Mouse (Mus musculus): ENCODE results near the gene Fut11.

The Fut11 gene

DNA sequence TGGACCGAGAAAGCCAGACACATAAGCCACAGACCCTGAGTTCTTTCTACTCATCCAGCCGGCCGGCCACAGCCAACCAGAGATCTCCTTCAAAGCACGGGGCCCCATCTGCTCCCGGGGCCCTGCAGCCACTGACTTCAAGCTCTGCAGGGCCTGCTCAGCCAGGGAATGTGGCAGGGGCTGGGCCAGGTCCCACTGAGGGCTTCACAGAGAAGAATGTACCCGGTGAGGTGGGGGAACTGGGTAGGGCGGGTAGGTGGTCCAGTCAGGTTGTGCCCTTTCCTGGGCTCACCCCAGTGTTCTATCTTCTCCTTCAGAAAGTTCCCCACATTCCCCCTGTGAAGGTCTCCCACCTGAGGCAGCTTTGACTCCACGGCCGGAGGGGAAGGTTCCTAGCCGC, 23.7 kb downstream of the Fut11 start:
- no peak for DNase-seq (ENCODE audit: extremely low spot score, low spot score)

DNA sequence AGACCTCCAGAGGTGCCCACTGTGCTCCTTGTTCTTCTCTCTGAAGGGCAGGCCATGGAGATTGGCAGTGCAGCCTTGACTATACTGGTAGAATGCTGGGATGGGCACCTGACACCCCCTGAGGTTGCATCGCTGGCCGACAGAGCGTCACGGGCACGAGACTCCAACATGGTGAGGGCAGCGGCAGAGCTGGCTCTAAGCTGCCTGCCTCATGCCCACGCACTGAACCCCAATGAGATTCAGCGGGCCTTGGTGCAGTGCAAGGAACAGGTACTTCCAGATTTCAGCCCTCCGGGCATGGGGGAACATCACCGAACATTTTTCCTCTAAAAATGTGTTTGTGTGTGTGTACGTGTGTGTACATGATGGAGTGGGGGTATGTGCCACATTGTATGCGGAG, 25.0 kb downstream of the Fut11 start:
- DNase-seq (ENCODE audit: extremely low spot score, low spot score) = no peak

DNA sequence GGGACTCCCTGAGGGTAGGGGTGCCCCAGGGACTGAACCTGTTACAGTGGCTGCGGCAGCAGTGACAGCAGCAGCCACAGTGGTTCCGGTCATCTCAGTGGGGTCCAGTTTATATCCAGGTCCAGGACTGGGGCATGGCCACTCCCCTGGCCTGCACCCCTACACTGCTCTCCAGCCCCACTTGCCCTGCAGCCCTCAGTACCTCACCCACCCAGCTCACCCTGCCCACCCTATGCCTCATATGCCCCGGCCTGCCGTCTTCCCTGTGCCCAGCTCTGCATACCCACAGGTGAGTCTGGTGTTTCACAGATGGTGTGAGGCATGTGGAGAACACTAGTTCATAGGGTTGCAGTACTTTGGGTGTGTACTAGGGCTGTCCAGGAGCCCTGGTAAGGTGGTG, 26.6 kb downstream of the Fut11 start:
- no peak for DNase-seq (ENCODE audit: extremely low spot score, low spot score)

DNA sequence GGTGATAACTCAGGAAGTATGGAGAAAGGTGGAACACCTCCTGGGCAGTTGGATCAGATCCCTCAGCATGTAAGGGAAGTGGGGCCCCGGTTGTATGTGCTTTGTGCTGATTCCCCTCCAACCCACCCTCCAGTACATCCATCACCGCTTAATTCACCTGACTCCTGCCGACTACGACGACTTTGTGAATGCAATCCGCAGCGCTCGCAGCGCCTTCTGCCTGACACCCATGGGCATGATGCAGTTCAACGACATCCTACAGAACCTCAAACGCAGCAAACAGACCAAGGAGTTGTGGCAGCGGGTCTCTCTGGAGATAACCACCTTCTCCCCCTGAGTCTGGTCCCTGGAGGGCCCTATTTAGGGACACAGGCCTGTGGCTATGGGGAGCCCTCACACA, 28.2 kb downstream of the Fut11 start:
- DNase-seq (ENCODE audit: extremely low spot score, low spot score) = no peak

DNA sequence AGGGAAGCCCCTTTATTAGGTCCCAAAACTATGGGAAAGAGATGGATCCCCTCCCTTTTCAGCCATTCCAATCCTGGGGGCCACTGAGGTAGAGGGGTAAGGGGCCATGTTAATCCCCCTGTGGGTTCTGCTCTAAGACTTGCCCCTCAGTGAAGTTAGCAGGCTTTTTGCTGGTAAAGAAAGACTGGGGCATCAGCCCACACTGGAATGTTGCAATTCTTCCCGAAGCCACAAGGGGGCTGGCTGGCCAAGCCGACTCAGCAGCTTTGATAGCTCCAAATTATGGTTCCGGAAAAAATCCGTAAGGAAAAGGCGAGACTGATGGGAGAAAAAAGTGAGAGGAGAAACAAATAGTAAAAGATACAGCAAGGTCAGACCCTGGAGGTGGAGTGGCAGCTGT, 29.3 kb downstream of the Fut11 start:
- peak; percentile 62 for DNase-seq (ENCODE audit: extremely low spot score, low spot score)

DNA sequence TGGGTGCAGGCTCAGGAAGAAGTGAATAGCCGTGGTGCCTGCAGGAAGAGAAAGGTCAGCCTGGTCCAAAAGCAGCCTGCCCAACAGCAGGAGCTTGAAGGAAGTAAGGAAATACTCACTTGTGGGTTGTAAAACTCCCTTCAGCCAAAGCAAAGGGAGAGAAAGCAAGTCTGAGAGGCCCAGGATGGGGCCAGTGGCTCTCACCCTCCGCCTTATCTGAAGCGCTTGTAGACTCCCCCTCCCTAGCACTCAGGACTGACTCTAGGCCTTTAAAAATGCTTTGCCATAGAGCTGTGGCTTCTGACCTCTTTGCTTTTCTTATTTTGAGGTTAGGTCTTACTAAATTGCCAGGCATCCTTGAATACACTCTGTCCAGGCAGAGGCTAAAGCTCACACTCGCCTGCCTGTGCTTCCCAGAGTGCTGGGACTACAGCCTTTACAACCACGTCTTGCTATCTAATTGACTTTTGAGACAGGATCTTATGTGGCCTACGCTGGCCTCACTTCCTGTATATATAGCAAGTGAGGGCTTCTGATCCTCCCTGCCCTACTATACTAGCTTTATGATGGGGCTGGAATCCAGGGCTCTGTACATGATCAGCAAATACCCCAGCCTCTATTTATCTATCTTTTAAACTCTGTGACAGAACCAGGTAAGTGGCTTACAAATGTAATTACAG, 31.0 kb downstream of the Fut11 start:
- no peak for DNase-seq (ENCODE audit: extremely low spot score, low spot score)

DNA sequence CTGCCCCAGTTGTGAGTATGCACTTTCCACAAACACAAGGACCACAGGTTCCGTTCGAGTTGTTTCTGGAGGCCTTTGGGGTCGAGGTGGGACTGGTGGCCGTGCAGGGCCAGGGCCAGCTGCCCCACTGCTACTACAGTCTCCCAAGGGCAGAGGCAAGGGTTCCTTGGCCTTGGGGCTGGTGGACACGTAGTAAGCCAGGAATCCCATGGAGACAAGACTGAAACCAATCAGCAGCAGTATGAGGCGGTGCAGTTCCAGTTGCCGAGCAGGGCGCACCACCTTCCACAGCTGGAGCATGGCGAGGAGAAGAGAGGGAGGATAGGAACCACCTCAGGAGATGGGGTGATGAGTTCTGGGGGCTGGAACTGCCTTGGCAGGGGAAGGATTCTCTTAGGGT, 35.1 kb downstream of the Fut11 start:
- DNase-seq (ENCODE audit: extremely low spot score, low spot score) = no peak

DNA sequence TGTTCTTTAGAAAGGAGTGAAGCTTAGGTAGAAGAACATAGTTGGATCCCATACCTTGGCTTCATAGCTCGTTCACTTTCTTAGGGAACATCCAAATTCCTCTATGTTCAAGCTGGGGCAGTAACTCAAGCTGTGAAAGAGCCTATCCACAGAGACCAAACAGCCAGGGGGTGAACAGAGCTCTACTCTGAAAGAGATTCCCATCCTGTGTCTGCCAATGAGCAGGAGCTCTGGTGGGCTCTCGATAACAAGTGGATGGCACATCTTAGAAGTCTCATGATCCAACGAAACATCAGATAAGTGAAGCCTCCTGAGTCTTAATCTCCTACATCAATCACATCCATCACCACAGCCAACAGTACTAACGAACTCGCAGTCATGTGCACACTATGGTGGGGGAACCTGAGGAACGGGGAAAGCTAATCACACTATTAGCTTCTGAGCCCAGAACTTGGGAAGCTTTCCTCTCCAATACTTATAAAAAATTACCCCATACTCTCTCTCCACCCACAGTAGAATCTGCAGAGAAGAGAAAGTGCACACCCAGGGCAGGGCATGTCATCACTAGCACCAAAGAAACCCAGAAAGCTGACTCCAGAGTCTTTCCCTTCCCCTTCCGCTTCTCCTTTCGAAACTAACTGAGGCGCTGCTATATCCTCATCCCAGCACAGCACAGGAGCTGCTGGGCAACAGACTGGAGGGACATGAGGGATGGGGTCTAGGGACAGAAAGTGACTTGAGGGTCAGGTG, 36.3 kb downstream of the Fut11 start:
- DNase-seq (ENCODE audit: extremely low spot score, low spot score) = no peak

DNA sequence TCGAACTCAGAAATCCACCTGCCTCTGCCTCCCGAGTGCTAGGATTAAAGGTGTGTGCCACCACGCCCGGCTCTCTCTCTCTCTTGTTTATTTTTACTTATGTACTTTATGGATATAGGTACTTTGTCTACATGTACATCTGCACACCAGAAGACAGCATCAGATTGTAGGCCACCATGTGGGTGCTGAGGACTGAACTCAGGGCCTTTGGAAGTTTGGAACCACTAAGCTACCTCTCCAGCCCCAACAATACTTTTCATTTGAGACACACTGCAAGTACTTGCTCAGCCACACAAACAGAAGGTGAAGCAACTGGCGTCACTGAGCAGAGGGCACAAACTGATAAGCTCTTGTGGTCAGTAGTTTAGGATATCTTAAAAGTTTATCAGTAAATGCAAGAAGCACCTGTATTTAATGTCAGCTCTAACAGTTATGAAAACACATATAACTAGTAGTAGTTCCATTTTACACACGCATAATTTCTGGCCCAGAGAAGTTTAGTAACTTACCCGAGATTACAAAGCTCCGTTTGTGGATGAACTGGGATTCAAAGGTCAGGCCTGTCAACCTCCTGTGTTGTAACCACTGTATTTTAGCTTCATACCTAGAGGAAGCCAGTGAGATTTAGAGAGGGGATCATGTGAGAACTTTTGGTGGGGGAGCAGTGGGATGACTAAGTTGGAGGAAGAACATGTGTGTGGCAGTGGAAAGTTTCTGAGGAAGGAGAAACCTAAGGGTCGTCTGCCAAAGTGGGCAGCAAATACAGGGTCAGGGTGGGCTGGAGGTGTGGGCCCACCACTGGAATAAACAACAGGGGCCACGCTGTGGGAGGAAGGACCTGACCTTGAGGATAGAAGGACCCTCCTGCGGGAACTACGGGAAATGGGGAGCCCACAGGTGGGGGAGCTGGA, 38.5 kb downstream of the Fut11 start:
- DNase-seq (ENCODE audit: extremely low spot score, low spot score) = no peak

DNA sequence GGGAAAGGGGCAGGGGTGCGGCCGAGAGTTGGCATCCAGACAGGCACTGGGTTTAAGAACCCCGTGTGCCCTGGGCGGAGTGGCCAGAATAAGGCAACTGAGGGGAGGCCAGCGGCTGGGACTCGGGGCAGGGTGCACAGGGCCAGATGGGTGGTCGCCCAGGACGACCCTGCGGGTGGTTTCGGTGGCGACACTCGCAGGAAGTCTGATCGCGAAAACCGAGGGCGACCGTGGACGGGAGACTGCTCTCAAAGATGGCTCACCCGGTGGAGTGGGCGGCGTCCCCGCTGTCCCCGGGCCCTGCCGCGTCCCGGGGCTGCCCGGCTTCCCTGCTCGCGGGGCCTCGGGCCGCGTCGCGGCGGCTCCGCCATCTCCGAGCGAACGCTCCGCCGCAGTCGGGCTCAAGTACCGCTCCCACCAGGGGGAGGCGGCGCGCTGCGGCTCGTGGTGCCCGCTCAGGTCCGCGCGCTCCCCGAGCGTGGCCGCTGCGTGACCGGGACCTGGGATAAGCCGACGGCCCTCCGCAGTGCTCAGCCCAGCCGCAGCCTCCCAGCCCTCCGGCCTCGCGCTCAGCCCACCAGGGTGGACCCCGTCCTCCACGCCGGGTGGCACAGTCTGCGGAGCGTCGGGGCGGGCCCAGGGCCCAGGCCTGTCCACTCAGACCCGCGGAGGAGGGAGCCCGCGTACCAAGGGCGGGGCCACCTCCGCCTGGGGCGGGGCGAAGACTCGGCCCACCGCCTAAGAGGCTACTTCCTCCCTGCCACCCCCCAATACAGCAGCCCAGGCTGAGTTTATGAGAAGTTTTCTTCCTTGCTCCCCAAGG, 39.4 kb downstream of the Fut11 start, which contains the start of gene Ndst2:
Gene Ndst2, minus strand, starts transcription at position 611 of the 823 bp plus-strand sequence.
- DNase-seq (ENCODE audit: extremely low spot score, low spot score) = peak; percentile 92

DNA sequence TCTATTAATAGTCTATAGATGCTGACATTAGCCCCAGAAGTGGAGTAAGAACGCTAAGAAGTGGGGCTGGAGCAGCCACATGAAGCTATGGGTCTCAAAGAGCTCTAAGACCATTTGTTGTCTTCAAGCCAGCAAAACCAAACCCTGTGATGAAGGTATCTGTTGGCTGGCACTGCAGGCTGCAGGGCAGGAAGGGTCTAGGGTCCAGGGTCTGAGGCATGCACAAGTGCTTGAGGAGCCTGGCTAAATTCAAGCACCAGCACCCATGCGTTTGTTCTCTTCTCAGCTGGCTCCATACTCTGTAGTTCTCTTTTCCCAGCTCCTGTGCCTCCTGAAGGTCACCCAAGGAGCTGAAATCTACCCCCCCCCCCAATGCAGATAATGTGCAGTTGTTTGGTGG, 40.3 kb downstream of the Fut11 start:
- DNase-seq (ENCODE audit: extremely low spot score, low spot score) = no peak

DNA sequence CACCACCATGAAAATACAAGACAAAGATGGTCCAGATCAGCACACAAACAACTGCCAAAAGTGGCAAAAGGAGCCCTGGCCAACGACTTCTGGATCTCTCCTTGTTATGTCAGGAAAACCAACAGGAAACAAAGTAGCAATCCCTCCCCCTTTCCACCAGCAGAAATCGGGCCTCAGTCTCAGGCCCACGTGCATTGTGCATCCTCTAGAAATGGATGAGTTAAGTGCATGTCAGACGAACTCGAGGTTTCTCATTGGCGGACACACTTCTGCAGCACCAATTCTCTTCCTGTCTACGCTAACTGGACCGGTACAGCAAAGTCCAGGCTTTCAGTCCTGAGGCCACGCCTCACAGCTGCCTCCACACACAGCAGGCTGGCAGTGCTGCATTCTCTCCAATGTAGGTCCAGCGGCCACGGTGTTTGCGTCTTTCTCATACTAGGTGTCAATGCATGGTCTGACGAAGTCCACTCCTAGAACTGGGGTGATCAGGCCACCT, 41.2 kb downstream of the Fut11 start:
- no peak for DNase-seq (ENCODE audit: extremely low spot score, low spot score)

DNA sequence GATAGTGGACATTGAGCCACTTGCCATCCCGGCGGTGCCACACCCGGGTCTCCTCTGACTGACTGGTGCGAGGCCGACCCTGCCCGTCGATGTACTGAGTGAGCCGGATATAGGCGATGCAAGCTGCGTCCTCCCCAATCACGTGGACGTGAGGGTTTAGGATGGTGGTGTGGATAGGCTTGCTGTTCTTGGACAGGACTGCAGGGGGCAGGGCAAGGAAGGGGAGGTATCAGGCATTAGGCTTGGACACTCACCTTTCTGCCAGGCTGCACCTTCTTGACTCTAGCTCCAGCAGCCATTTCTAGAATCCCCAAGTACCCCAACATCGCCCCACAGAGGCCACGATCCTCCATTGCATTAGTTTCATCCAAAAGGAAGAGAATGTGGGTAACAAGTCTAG, 42.5 kb downstream of the Fut11 start:
- peak; percentile 34 for DNase-seq (ENCODE audit: extremely low spot score, low spot score)

DNA sequence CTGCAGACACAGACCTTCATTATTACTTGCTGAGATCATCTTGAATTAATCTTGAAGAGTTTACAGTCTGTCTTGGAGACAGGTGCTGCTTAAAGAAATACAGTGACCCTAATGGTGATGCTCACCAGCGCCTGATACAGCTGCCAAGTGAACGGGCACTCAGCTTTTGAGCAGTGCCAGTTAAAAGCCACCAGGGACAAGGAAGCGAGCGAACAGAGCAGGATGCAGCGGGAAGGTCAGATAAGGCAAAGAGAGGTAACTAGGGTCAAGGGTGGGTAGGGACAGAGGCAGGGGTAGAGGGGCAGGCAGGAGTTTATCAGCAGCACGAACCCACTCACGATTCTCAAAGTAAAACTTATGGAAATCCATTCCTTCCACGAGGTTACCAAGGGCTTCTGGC, 43.7 kb downstream of the Fut11 start:
- no peak for DNase-seq (ENCODE audit: extremely low spot score, low spot score)

DNA sequence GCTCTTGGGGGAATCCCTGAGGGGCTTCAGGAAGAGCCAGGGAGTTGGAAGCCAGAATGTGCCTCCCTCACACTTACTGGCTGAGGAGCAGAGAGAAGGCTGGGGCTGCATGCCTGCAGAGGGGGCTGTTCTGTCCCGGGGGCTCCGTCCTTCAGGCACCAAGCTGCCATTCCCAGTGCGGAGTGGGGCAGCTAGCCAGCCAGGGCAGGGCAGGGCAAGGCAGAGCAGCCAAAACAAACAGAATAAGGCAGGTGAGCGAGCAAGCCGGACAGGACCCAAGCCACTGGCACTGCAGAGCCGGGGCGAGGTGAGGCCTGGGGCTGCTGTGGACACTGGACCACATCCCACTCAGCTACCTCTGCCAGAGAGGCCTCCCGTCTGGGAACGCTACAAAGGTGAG, 46.5 kb downstream of the Fut11 start:
- DNase-seq (ENCODE audit: extremely low spot score, low spot score) = no peak

DNA sequence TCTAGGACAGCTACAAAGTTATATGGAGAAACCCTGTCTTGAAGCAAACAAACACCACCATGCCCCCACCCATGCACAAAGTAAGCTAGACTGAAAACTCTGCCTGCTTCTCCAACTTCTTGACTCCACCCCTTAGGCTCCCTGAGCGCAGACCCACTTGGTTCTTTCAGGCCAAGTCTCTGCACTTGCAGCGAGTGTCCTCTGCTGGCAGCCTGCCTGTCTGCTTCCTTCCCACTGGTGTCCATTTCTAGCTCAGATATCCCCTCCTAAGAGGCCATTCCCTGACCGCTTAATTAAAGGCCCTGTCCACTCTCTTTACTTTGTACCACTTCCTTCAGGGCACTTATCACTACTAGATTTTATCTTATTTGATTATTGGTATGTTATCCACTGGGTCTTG, 48.8 kb downstream of the Fut11 start:
- no peak for DNase-seq (ENCODE audit: extremely low spot score, low spot score)

DNA sequence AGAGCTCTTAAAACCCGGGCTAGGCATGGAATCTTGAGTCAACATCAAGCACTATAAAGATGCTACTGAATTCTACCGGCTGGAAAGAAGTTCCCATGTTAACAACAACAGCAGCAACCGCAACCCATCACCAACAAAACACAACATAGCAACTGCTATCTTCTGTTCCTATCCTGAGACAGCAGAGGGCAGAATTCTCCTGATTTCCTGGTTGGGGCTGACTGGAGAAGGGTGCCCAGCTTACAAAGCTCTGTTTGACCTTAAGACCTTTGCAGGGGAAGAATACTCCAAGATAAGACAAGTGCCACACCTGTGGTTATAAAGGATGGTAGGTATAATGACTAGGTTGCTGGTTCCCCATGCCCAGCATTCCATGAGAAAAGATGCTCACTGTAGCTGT, 52.2 kb downstream of the Fut11 start:
- no peak for DNase-seq (ENCODE audit: extremely low spot score, low spot score)

DNA sequence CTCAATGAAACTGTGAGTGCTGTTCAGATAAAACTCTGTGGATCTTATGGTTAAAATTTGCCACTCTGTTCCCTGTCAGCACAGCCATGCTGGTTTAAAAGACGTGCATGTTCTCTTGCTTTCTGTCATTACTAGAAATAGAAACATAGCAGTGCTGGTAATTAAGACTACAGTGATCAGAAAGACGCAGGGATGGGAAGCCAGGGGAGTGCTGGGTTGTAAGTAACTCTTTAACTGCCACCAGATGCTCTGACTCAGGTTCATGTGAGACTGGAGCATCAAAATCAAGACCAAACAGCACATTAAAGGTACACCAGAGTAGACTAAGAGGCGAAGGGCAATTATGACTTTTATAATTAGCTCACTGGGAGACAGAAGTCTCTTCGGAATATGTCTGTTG, 53.6 kb downstream of the Fut11 start:
- no peak for DNase-seq (ENCODE audit: extremely low spot score, low spot score)

DNA sequence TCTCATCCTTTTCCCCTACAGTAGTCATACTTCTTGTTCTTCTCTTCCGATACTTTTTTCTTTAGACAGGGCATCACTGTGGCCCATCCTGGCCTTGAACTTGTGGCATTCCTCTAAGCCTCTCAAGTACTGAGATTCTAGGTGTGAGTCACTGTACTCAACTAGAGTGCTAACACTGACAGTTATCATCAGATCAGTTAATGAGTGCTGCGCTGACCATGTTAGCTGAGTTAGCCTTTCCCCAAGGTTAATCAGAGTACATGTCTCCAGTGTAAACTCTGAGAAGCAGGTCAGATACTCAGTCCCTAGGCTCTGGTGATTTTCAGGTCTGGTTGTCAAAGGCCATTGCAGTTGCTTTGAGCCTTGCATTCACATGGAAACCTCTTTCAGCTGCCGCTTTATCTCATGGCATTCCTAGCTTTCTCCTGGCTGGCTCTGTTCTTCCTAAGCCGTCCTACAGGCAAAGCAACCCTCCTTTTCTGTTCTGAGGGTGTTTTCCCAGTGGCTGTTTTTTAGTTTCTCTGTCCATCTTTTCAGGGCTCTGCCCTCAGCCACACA, 54.8 kb downstream of the Fut11 start:
- no peak for DNase-seq (ENCODE audit: extremely low spot score, low spot score)

DNA sequence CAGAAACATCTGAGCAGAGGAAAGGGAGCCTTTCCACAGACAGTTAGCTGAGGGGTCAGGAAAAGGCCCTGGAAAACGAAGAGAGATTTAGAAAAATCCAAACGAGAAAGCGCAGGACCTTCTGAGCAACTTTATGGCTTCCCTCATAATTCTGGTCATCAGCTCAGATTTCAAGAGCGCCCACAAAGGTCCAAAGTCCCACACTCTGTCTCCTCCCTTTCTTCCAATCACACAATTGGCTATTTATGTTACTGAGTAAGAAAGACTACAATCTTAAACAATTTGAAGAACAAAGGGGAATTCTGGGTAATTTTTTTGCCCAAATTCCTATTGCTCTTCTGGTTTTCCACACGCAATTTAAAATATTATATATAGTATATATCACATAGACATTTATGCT, 55.7 kb downstream of the Fut11 start:
- DNase-seq (ENCODE audit: extremely low spot score, low spot score) = no peak
